Mouse (Mus musculus) lung, adult 2 months (tissue): ENCODE measurements around the gene Enho.

ENCODE experiments used
- CTCF ChIP-seq: fragments of 200-500 bp; IDR thresholded peaks from 2 replicates; pipeline ENCODE4 v1.5.1; 2011; ENCODE audit warnings: mild to moderate bottlenecking, low read length, control low read depth; ENCODE audit not compliant: insufficient read depth
- POLR2A ChIP-seq: fragments of 200-500 bp; IDR thresholded peaks from 2 replicates; pipeline ENCODE4 v1.6.1; 2011; ENCODE audit warnings: low read depth, mild to moderate bottlenecking, control low read depth, low read length, borderline replicate concordance; ENCODE audit errors: extremely low read depth

GRCm38 (mm10) chr4:41635906-41636305 is 4.2 kb downstream of the Enho start:
- TF ChIP-seq CTCF (no peak), POLR2A (no peak)
